Mouse (Mus musculus): ENCODE data around the gene Kri1. TPM values are rescaled to one million over a fixed set of nuclear protein-coding genes. Genes with fewer than 3 reads are reported as not detected.

The Kri1 gene
- total RNA-seq, 4 experiments from 2014 or later: 33.5 to 43.4 (median 39.4) TPM

Other genes with a start within 250 kb of the Kri1 start
- gene Zglp1, start 220.9 kb downstream of the Kri1 start, total RNA-seq (2022): 1 to 10 TPM in 2 of 4 experiments, not detected in 2; 1.1 to 1.7 TPM
- gene Gm49373, start 214.9 kb downstream of the Kri1 start, total RNA-seq (2022): 1 to 10 TPM in 2 of 4 experiments, under 1 TPM in 1, not detected in 1; 0.55 to 2.3 (median 1.8) TPM
- gene Fdx1l, start 214.4 kb downstream of the Kri1 start, total RNA-seq (2022): 10 to 100 TPM; 55.8 to 63.7 (median 58.3) TPM
- 1 to 10 TPM; 1.3 to 2.2 (median 1.6) TPM for gene Gm38431, start 196.0 kb downstream of the Kri1 start, total RNA-seq (2022)
- gene Raver1, start 196.0 kb downstream of the Kri1 start, total RNA-seq (2022): 10 to 100 TPM; 24.4 to 30.0 (median 26.6) TPM
- 10 to 100 TPM; 11.1 to 14.5 (median 13.3) TPM for gene Tyk2, start 156.7 kb downstream of the Kri1 start, total RNA-seq (2022)
- gene Cdc37, start 138.0 kb downstream of the Kri1 start, total RNA-seq (2022): 100 to 1,000 TPM; 116 to 150 (median 135) TPM
- gene Pde4a, start 122.3 kb downstream of the Kri1 start, total RNA-seq (2022): 10 to 100 TPM; 91.9 to 94.8 (median 93.7) TPM
- gene Keap1, start 48.6 kb downstream of the Kri1 start, total RNA-seq (2022): 10 to 100 TPM; 57.8 to 68.8 (median 59.9) TPM
- gene S1pr5, start 39.5 kb downstream of the Kri1 start, total RNA-seq (2022): 10 to 100 TPM; 14.8 to 20.5 (median 16.8) TPM
- 10 to 100 TPM; 35.3 to 48.7 (median 39.7) TPM for gene Atg4d, start 22.7 kb downstream of the Kri1 start, total RNA-seq (2022)
- 10 to 100 TPM; 53.5 to 63.9 (median 58.8) TPM for gene Cdkn2d, start 3.4 kb upstream of the Kri1 start, total RNA-seq (2022)
- gene Ap1m2, start 24.4 kb upstream of the Kri1 start, total RNA-seq (2022): 1 to 10 TPM; 1.2 to 1.5 (median 1.4) TPM
- 10 to 100 TPM; 48.0 to 68.9 (median 52.3) TPM for gene Slc44a2, start 32.7 kb upstream of the Kri1 start, total RNA-seq (2022)
- 10 to 100 TPM; 90.2 to 93.1 (median 91.0) TPM for gene Ilf3, start 79.9 kb upstream of the Kri1 start, total RNA-seq (2022)
- 10 to 100 TPM; 17.0 to 28.0 (median 23.5) TPM for gene Qtrt1, start 123.9 kb upstream of the Kri1 start, total RNA-seq (2022)
- 10 to 100 TPM; 49.5 to 64.9 (median 60.9) TPM for gene Dnm2, start 136.9 kb upstream of the Kri1 start, total RNA-seq (2022)
- gene Tmed1, start 222.3 kb upstream of the Kri1 start, total RNA-seq (2022): 10 to 100 TPM; 15.1 to 18.4 (median 16.4) TPM
- gene AB124611, start 238.2 kb upstream of the Kri1 start, total RNA-seq (2022): under 1 TPM in 3 of 4 experiments, not detected in 1; 0.27 to 0.68 (median 0.41) TPM